Mouse (Mus musculus) embryonic stem cell, embryonic (primary cell): ENCODE data around the gene Trmt10c.
"Not testable (repeated sequence)": the region's sequence is repeated elsewhere in the genome, so short reads cannot be mapped to it uniquely, and the experiment has no call there.

Source experiments
- CTCF ChIA-PET, 4 experiments: fragments of 300-600 bp in 2 of 4; fragments of 350-600 bp in 2 of 4; sonication (Branson Sonifier 250); formaldehyde crosslinking; loops; one replicate each; lab custom pipeline; 2022; ENCODE audit warnings: inconsistent platforms in 2 of 4; lab: Charles Lee
- POLR2A ChIA-PET, 4 experiments: fragments of 300-600 bp in 2 of 4; fragments of 350-600 bp in 2 of 4; sonication (Branson Sonifier 250); formaldehyde crosslinking; loops; one replicate each; lab custom pipeline; 2022; ENCODE audit warnings: antibody characterized with exemption in 4 of 4, inconsistent platforms in 1 of 4; lab: Charles Lee

Trmt10c gene

GRCm38 (mm10) chr16:56037138-56038010, at the start of gene Trmt10c:
Gene Trmt10c (minus strand): TSS chr16:56037819.
- CTCF ChIA-PET: no interaction called here
- POLR2A ChIA-PET: interaction anchor here in 2 of 4 experiments (0.8 to 2.2 kb wide), 14 partner anchors 8 to 103 kb away, joined by 3 to 10 read pairs (median 4); partner anchors contain the start of genes Cep97 (in 1 of the 2) and Pcnp (in 1 of the 2)

- ChIA-PET POLR2A (interaction anchor here in 1 of 4 experiments (1.6 kb wide), 1 partner anchor 29 kb away, joined by 3 read pairs; no protein-coding TSS in a partner anchor), CTCF (no interaction called here)
Measured at GRCm38 (mm10) chr16:56086336-56086735, 48.7 kb upstream of the Trmt10c start.

- CTCF ChIA-PET: no interaction called here
Measured at GRCm38 (mm10) chr16:56081691-56082090, 44.1 kb upstream of the Trmt10c start.

GRCm38 (mm10) chr16:56079419-56079818, 41.8 kb upstream of the Trmt10c start:
- CTCF ChIA-PET: interaction anchor here in 2 of 4 experiments (0.6 to 1.2 kb wide), 2 partner anchors 15 kb away, joined by 3 to 7 read pairs; no protein-coding TSS in a partner anchor
- POLR2A ChIA-PET: interaction anchor here in 1 of 4 experiments (0.8 to 1.3 kb wide), 3 partner anchors 15 to 66 kb away, joined by 3 to 6 read pairs (median 3); no protein-coding TSS in a partner anchor

More at GRCm38 (mm10) chr16:56081691-56082090, 44.1 kb upstream of the Trmt10c start:
- POLR2A ChIA-PET: no interaction called here

- ChIA-PET POLR2A (interaction anchor here in 3 of 4 experiments (0.6 to 2.2 kb wide), 19 partner anchors 8 to 248 kb away, joined by 3 to 12 read pairs (median 4); partner anchors contain the start of genes Rpl24 (in 2 of the 3) and Pcnp (in 1 of the 3)), CTCF (interaction anchor here in 3 of 4 experiments (0.9 to 1.9 kb wide), 4 partner anchors 12 to 112 kb away, joined by 3 to 11 read pairs (median 8); no protein-coding TSS in a partner anchor)
Measured at GRCm38 (mm10) chr16:56076121-56076869, 38.7 kb upstream of the Trmt10c start.

GRCm38 (mm10) chr16:56075222-56076111, 37.8 kb upstream of the Trmt10c start:
- ChIA-PET CTCF (interaction anchor here (0.9 to 1.9 kb wide), 6 partner anchors 10 to 56 kb away, joined by 3 to 11 read pairs (median 6); no protein-coding TSS in a partner anchor), POLR2A (interaction anchor here in 3 of 4 experiments (0.6 to 2.2 kb wide), 27 partner anchors 9 to 585 kb away, joined by 3 to 12 read pairs (median 4); partner anchors contain the start of genes Pcnp (in 2 of the 3), Rpl24 (in 2 of the 3) and Nxpe3 (in 1 of the 3))

GRCm38 (mm10) chr16:56074565-56074964, 36.9 kb upstream of the Trmt10c start:
- CTCF ChIA-PET: interaction anchor here in 2 of 4 experiments (1.1 to 1.9 kb wide), 3 partner anchors 9 to 10 kb away, joined by 6 to 11 read pairs (median 6); no protein-coding TSS in a partner anchor
- POLR2A ChIA-PET: interaction anchor here in 2 of 4 experiments (0.6 to 2.2 kb wide), 14 partner anchors 8 to 586 kb away, joined by 3 to 12 read pairs (median 4); partner anchors contain the start of genes Nxpe3 (in 1 of the 2), Pcnp (in 1 of the 2) and Rpl24 (in 1 of the 2)

- POLR2A ChIA-PET: interaction anchor here in 2 of 4 experiments (1.0 to 1.7 kb wide), 5 partner anchors 10 to 108 kb away, joined by 3 to 9 read pairs (median 4); partner anchors contain the start of genes Pcnp (in 1 of the 2) and Rpl24 (in 1 of the 2)
- CTCF ChIA-PET: interaction anchor here in 1 of 4 experiments (0.7 kb wide), 1 partner anchor 99 kb away, joined by 3 read pairs; no protein-coding TSS in a partner anchor
Measured at GRCm38 (mm10) chr16:56074122-56074521, 36.5 kb upstream of the Trmt10c start.

- CTCF ChIA-PET: not testable (repeated sequence)
Measured at GRCm38 (mm10) chr16:56073150-56073549, 35.5 kb upstream of the Trmt10c start.

GRCm38 (mm10) chr16:56072533-56072932, 34.9 kb upstream of the Trmt10c start:
- ChIA-PET CTCF (no interaction called here), POLR2A (interaction anchor here in 2 of 4 experiments (1.1 to 1.5 kb wide), 3 partner anchors 19 to 105 kb away, joined by 3 read pairs; partner anchors contain the start of gene Pcnp (in 1 of the 2))

More at GRCm38 (mm10) chr16:56073150-56073549, 35.5 kb upstream of the Trmt10c start:
- POLR2A ChIA-PET: interaction anchor here in 2 of 4 experiments (1.0 to 1.5 kb wide), 3 partner anchors 18 to 101 kb away, joined by 3 read pairs; partner anchors contain the start of gene Pcnp (in 1 of the 2)

GRCm38 (mm10) chr16:56071317-56072232, 34.0 kb upstream of the Trmt10c start:
- ChIA-PET POLR2A (interaction anchor here in 3 of 4 experiments (0.5 to 1.9 kb wide), 24 partner anchors 9 to 646 kb away, joined by 3 to 6 read pairs (median 4); partner anchors contain the start of genes Rpl24 (in 2 of the 3), Pcnp (in 1 of the 3) and Tfg (in 1 of the 3)), CTCF (interaction anchor here in 2 of 4 experiments (0.6 to 1.3 kb wide), 4 partner anchors 102 to 177 kb away, joined by 3 to 4 read pairs (median 4); partner anchors contain the start of gene Nxpe3 (in 1 of the 2))

- POLR2A ChIA-PET: interaction anchor here in 2 of 4 experiments (0.6 to 2.0 kb wide), 7 partner anchors 8 to 103 kb away, joined by 3 to 4 read pairs (median 4); partner anchors contain the start of genes Pcnp (in 1 of the 2), Rpl24 (in 1 of the 2) and Trmt10c (in 1 of the 2)
- CTCF ChIA-PET: interaction anchor here in 1 of 4 experiments (0.8 kb wide), 1 partner anchor 117 kb away, joined by 3 read pairs; no protein-coding TSS in a partner anchor
Measured at GRCm38 (mm10) chr16:56068523-56069070, 31.0 kb upstream of the Trmt10c start.

- POLR2A ChIA-PET: interaction anchor here in 2 of 4 experiments (0.6 to 5.2 kb wide), 12 partner anchors 8 to 102 kb away, joined by 3 to 43 read pairs (median 4); partner anchors contain the start of genes Pcnp (in 2 of the 2) and Rpl24 (in 2 of the 2)
- CTCF ChIA-PET: interaction anchor here in 3 of 4 experiments (0.6 to 2.9 kb wide), 7 partner anchors 9 to 178 kb away, joined by 3 to 22 read pairs (median 3); partner anchors contain the start of gene Rpl24 (in 1 of the 3)
Measured at GRCm38 (mm10) chr16:56066113-56066512, 28.5 kb upstream of the Trmt10c start.

- POLR2A ChIA-PET: interaction anchor here (0.6 to 5.2 kb wide), 37 partner anchors 10 to 226 kb away, joined by 3 to 43 read pairs (median 4); partner anchors contain the start of genes Pcnp (in 3 of the 4), Rpl24 (in 3 of the 4) and Nfkbiz (in 1 of the 4)
Measured at GRCm38 (mm10) chr16:56064334-56064990, 26.8 kb upstream of the Trmt10c start.

More at GRCm38 (mm10) chr16:56064334-56064990, 26.8 kb upstream of the Trmt10c start:
- CTCF ChIA-PET: interaction anchor here (0.6 to 2.9 kb wide), 44 partner anchors 9 to 1086 kb away, joined by 3 to 22 read pairs (median 4); partner anchors contain the start of genes Pcnp (in 3 of the 4) and Rpl24 (in 2 of the 4)
